Mouse (Mus musculus) MEL (cell line): Measurements from ENCODE around the gene Olfr769. TPM values are rescaled to one million over a fixed set of nuclear protein-coding genes. Genes with fewer than 3 reads are reported as not detected.
"Not testable (repeated sequence)": the region's sequence is repeated elsewhere in the genome, so short reads cannot be mapped to it uniquely, and the experiment has no call there.

Source experiments
- DNase-seq: peaks from one replicate; pipeline ENCODE4 v3.0.0; 2011; ENCODE audit warnings: low read depth, low spot score
- H3K27ac ChIP-seq: 2 replicates; pipeline ENCODE4 v1.5.1; 2012; ENCODE audit warnings: low read depth, mild to moderate bottlenecking, control low read depth, low read length, moderate library complexity; ENCODE audit not compliant: control insufficient read depth
- H3K27me3 ChIP-seq, 2 experiments: fragments of 150-350 bp in 1 of 2; sonication (generic) in 1 of 2; 2 replicates each; pipeline ENCODE4 v1.6.1; 2012; ENCODE audit warnings: low read length in 2 of 2, mild to moderate bottlenecking in 2 of 2, improper control_type of control experiment in 1 of 2, moderate library complexity in 1 of 2; ENCODE audit not compliant: insufficient read depth in 2 of 2, control insufficient read depth in 1 of 2
- H3K36me3 ChIP-seq, 2 experiments: 2 replicates each; pipeline ENCODE4 v1.6.1; 2012 to 2014; ENCODE audit warnings: low read length in 2 of 2, improper control_type of control experiment in 1 of 2, inconsistent platforms in 1 of 2, mild to moderate bottlenecking in 1 of 2; ENCODE audit not compliant: insufficient read depth in 2 of 2, control insufficient read depth in 1 of 2
- H3K4me1 ChIP-seq, 2 experiments: fragments of 150-350 bp in 1 of 2; sonication (generic) in 1 of 2; 2 replicates each; pipeline ENCODE4 v1.6.1; 2012; ENCODE audit warnings: low read length in 2 of 2, improper control_type of control experiment in 1 of 2, mild to moderate bottlenecking in 1 of 2; ENCODE audit not compliant: insufficient read depth in 2 of 2, control insufficient read depth in 1 of 2
- H3K4me3 ChIP-seq, 2 experiments: fragments of 150-350 bp in 1 of 2; sonication (generic) in 1 of 2; 2 replicates each; pipeline ENCODE4 v1.5.1; 2012; ENCODE audit warnings: low read depth in 2 of 2, low read length in 2 of 2, mild to moderate bottlenecking in 2 of 2, moderate library complexity in 2 of 2, control low read depth in 1 of 2, improper control_type of control experiment in 1 of 2; ENCODE audit not compliant: control insufficient read depth in 1 of 2, insufficient read depth in 1 of 2
- H3K79me2 ChIP-seq: 2 replicates; pipeline ENCODE4 v1.6.1; 2012; ENCODE audit warnings: mild to moderate bottlenecking, low read length, moderate library complexity; ENCODE audit not compliant: control insufficient read depth, poor library complexity, insufficient read depth
- H3K9ac ChIP-seq: 2 replicates; pipeline ENCODE4 v1.6.1; 2012; ENCODE audit warnings: low read depth, mild to moderate bottlenecking, control low read depth, low read length, moderate library complexity; ENCODE audit not compliant: control insufficient read depth, poor library complexity, severe bottlenecking
- H3K9me3 ChIP-seq: fragments of 150-350 bp; sonication (generic); replicated peaks from 2 replicates; pipeline ENCODE4 v1.6.1; 2012; ENCODE audit warnings: mild to moderate bottlenecking, low read length, improper control_type of control experiment, moderate library complexity; ENCODE audit not compliant: insufficient read depth
- BHLHE40 ChIP-seq: IDR thresholded peaks from 2 replicates; pipeline ENCODE4 v1.6.1; 2012; ENCODE audit warnings: low read depth, mild to moderate bottlenecking, inconsistent platforms, low read length, improper control_type of control experiment, borderline replicate concordance
- CTCF ChIP-seq, 3 experiments: IDR thresholded peaks in 2 of 3; conservative IDR thresholded peaks in 1 of 3; 2 replicates each; pipeline ENCODE4 v1.5.1; 2011 to 2012; ENCODE audit warnings: low read length in 3 of 3, low read depth in 2 of 3, mild to moderate bottlenecking in 2 of 3, improper control_type of control experiment in 1 of 3, inconsistent platforms in 1 of 3, mixed read lengths in 1 of 3, moderate library complexity in 1 of 3; ENCODE audit not compliant: control insufficient read depth in 1 of 3, insufficient read depth in 1 of 3, poor library complexity in 1 of 3, severe bottlenecking in 1 of 3
- GATA1 ChIP-seq: IDR thresholded peaks from 2 replicates; pipeline ENCODE4 v1.6.1; 2011; ENCODE audit warnings: low read depth, low read length, improper control_type of control experiment
- HCFC1 ChIP-seq: IDR thresholded peaks from 2 replicates; pipeline ENCODE4 v1.6.1; 2012; ENCODE audit warnings: low read depth, mild to moderate bottlenecking, inconsistent platforms, low read length, improper control_type of control experiment, moderate library complexity
- MAFK ChIP-seq: IDR thresholded peaks from 2 replicates; pipeline ENCODE4 v1.6.1; 2011; ENCODE audit warnings: low read depth, mild to moderate bottlenecking, low read length, improper control_type of control experiment, borderline replicate concordance
- MAX ChIP-seq: IDR thresholded peaks from 2 replicates; pipeline ENCODE4 v1.6.1; 2011; ENCODE audit warnings: low read length, improper control_type of control experiment
- MXI1 ChIP-seq: IDR thresholded peaks from 2 replicates; pipeline ENCODE4 v1.6.1; 2011; ENCODE audit warnings: mild to moderate bottlenecking, low read depth, low read length, improper control_type of control experiment
- MYB ChIP-seq: IDR thresholded peaks from 2 replicates; pipeline ENCODE4 v1.6.1; 2011; ENCODE audit warnings: mild to moderate bottlenecking, low read depth, low read length, improper control_type of control experiment
- POLR2AphosphoS5 ChIP-seq: IDR thresholded peaks from 2 replicates; pipeline ENCODE4 v1.6.1; 2012; ENCODE audit warnings: low read depth, borderline replicate concordance, mild to moderate bottlenecking, inconsistent platforms, low read length, moderate library complexity, mixed read lengths
- SIN3A ChIP-seq: IDR thresholded peaks from 2 replicates; pipeline ENCODE4 v1.6.1; 2012; ENCODE audit warnings: low read length, improper control_type of control experiment, inconsistent platforms
- TAL1 ChIP-seq: IDR thresholded peaks from 2 replicates; pipeline ENCODE4 v1.6.1; 2012; ENCODE audit warnings: mild to moderate bottlenecking, inconsistent platforms, low read length, moderate library complexity, mixed read lengths
- TBP ChIP-seq: IDR thresholded peaks from 2 replicates; pipeline ENCODE4 v1.8.0; 2011; ENCODE audit warnings: low read depth, low read length, improper control_type of control experiment
- ZC3H11A ChIP-seq: IDR thresholded peaks from 2 replicates; pipeline ENCODE4 v1.6.1; 2012; ENCODE audit warnings: low read depth, mild to moderate bottlenecking, inconsistent platforms, low read length, improper control_type of control experiment
- ZKSCAN1 ChIP-seq: IDR thresholded peaks from 2 replicates; pipeline ENCODE4 v1.6.1; 2012; ENCODE audit warnings: low read depth, mild to moderate bottlenecking, inconsistent platforms, low read length, improper control_type of control experiment, moderate library complexity
- ZNF384 ChIP-seq: IDR thresholded peaks from 2 replicates; pipeline ENCODE4 v1.6.1; 2012; ENCODE audit warnings: low read depth, mild to moderate bottlenecking, inconsistent platforms, low read length, improper control_type of control experiment
- polyA plus RNA-seq, 2 experiments: library from polyadenylated mRNA; stranded (reverse) in 1 of 2; unstranded in 1 of 2; fragments of >175 nt in 1 of 2; fragments of >200 nt in 1 of 2; gene quantifications; 2 replicates each; pipeline versions ENCODE4 v1.2.1 to v1.2.4; 2012; ENCODE audit warnings: low replicate concordance in 2 of 2, low read depth in 1 of 2; ENCODE audit not compliant: insufficient read length in 2 of 2, insufficient read depth in 1 of 2, missing spikeins in 1 of 2
- total RNA-seq: library from RNA; depleted of rRNA; stranded (reverse); fragments of 300-350 nt; gene quantifications from 2 replicates; pipeline ENCODE4 v1.2.3, GENCODE M21; 2012

Olfr769 gene
- total and polyA plus RNA-seq, 3 experiments, result not detected

GRCm38 (mm10) chr10:129138898-129139297, 21.2 kb upstream of the Olfr769 start, which contains the start of gene Olfr770:
TSS of gene Olfr770 (minus strand) at chr10:129138998.
- no peak within 1 kb of the TSS for H3K27ac ChIP-seq
- H3K79me2 ChIP-seq, result no peaks in the 10 kb centered on the region
- H3K36me3 ChIP-seq, result no peaks in the 10 kb centered on the region
- H3K9ac ChIP-seq, result no peak within 1 kb of the TSS
- no peak within 1 kb of the TSS for H3K4me3 ChIP-seq
- no peaks in the 10 kb centered on the region for H3K27me3 ChIP-seq
- H3K9me3 ChIP-seq, result no peaks in the 10 kb centered on the region
- TF ChIP-seq CTCF (IDR thresholded peaks at IDR 0.05 in 2 of 3, conservative IDR thresholded peaks at IDR 0.05 in 1 of 3; ENCODE audit: control insufficient read depth in 1 of 3, insufficient read depth in 1 of 3, low read depth in 2 of 3, low read length in 3 of 3, poor library complexity in 1 of 3, severe bottlenecking in 1 of 3) (no peak), TBP (no peak), POLR2AphosphoS5 (no peak), MAX (no peak), ZC3H11A (no peak)
- TF ChIP-seq, all 39 proteins: peak for 0
- no peak for DNase-seq
- no peaks in the 10 kb centered on the region for H3K4me1 ChIP-seq

GRCm38 (mm10) chr10:129115146-129115545, 2.5 kb downstream of the Olfr769 start:
- Histone ChIP-seq H3K4me3 (no peak overlapping the region), H3K9ac (no peak overlapping the region), H3K36me3 (no peaks in the 10 kb centered on the region), H3K4me1 (no peaks in the 10 kb centered on the region), H3K9me3 (no peaks in the 10 kb centered on the region; the same call in 1 of the 2 replicates), H3K79me2 (no peaks in the 10 kb centered on the region), H3K27me3 (no peaks in the 10 kb centered on the region), H3K27ac (no peak overlapping the region)
- peak; percentile 25 for DNase-seq
- TF ChIP-seq MYB, result no peak

- H3K9me3 ChIP-seq, result no peaks in the 10 kb centered on the region
- DNase-seq, result no peak
Measured at GRCm38 (mm10) chr10:129101231-129101630, 16.4 kb downstream of the Olfr769 start.

GRCm38 (mm10) chr10:129099275-129099674, 18.4 kb downstream of the Olfr769 start, which contains the start of gene Olfr768:
TSS of gene Olfr768 (minus strand) at chr10:129099375.
- no peaks in the 10 kb centered on the region for H3K36me3 ChIP-seq
- H3K27ac ChIP-seq, result no peak within 1 kb of the TSS
- H3K9ac ChIP-seq, result no peak within 1 kb of the TSS
- no peak within 1 kb of the TSS for H3K4me3 ChIP-seq
- no peaks in the 10 kb centered on the region for H3K27me3 ChIP-seq
- TF ChIP-seq ZNF384, result no peak
- no peaks in the 10 kb centered on the region for H3K4me1 ChIP-seq
- DNase-seq, result no peak
- H3K9me3 ChIP-seq, result no peaks in the 10 kb centered on the region
- H3K79me2 ChIP-seq, result no peaks in the 10 kb centered on the region

More at GRCm38 (mm10) chr10:129101231-129101630, 16.4 kb downstream of the Olfr769 start:
- Histone ChIP-seq H3K4me3 (no peak overlapping the region), H3K79me2 (no peaks in the 10 kb centered on the region), H3K36me3 (no peaks in the 10 kb centered on the region), H3K27ac (no peak overlapping the region), H3K27me3 (no peaks in the 10 kb centered on the region), H3K4me1 (no peaks in the 10 kb centered on the region), H3K9ac (no peak overlapping the region)
- TF ChIP-seq MXI1, result no peak
- no peak for TF ChIP-seq HCFC1
- TF ChIP-seq MAFK, result no peak
- TF ChIP-seq SIN3A, result no peak
- no peak for TF ChIP-seq GATA1
- no peak for TF ChIP-seq MAX
- TF ChIP-seq ZKSCAN1, result no peak
- no peak for TF ChIP-seq TAL1
- no peak for TF ChIP-seq BHLHE40

GRCm38 (mm10) chr10:129082810-129083209, 34.9 kb downstream of the Olfr769 start, which contains the start of gene Olfr767:
TSS of gene Olfr767 (minus strand) at chr10:129082910.
- H3K4me1 ChIP-seq, H3K4me3 ChIP-seq, H3K79me2 ChIP-seq, H3K27ac ChIP-seq, H3K9ac ChIP-seq, DNase-seq, H3K27me3 ChIP-seq, H3K9me3 ChIP-seq, H3K36me3 ChIP-seq: not testable (repeated sequence)
